13 mouse cellular contexts compared by ENCODE assay signal in the genomic region with DNA sequence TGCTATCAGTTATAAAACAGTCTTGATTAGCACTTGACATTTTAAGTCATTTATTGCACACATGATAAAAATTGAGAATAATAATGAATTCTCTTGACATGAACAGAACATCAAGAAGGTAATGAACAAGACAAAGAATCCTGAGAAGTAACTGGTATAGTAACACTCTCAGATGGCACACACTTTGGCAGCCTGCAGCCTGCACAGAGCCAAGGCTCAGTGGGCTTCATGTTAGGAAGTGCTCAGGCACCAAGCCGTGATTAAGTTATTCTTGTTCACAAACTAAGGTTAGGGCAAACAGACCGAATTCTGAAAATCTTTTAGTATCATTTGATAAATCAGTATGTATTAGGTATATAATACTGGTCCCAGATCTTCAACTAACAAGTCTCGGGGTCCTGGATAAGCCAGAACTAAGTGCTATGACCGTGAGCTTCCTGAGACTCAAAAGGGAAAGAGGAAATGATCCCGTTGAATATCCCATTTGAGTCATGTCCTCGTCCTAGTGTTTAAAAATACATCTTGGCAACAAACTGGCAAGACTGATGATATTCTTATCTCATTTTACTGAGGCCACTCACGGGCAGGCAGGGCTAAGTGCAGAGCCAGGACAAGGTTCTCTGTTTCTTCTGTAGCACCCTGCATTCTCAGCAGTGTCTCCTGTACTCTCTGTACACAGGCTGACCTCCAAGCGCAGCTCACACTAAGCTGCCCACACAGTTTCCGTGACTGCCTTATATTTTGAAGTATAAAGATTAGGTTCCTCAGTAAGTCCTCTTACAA.
DNase-seq lines count a peak whose midpoint lies in the region; ATAC-seq and TF ChIP-seq lines count a peak whose summit lies in the region.
"Had no signal": no experiment of that assay in that cellular context is flagged by ENCODE, and none has a peak within 500 bp of the region (broad histone marks: within the 10 kb centered on the region; RNA-seq: fewer than 3 reads in every experiment).

No protein-coding gene starts in this region.

- H3K4me3 ChIP-seq in gastrocnemius, adult 2 months = peak overlapping the region; percentile 49
- no peak overlapping the region for H3K4me3 ChIP-seq in liver, postnatal 0 days (ENCODE audit: low read depth, low read length)
- no peak overlapping the region for H3K4me3 ChIP-seq in liver, embryonic 11.5 days (ENCODE audit: low read depth, low read length)
- no peak overlapping the region for H3K4me3 ChIP-seq in heart, embryonic 12.5 days
- H3K4me3 ChIP-seq in intestine, embryonic 16.5 days (ENCODE audit: low read length) = no peak overlapping the region
- H3K4me3 ChIP-seq in thymus, adult 2 months (ENCODE audit: control insufficient read depth, insufficient read depth, low read length) = no peak overlapping the region
- H3K4me3 ChIP-seq: forebrain, embryonic 12.5 days; hindbrain, embryonic 15.5 days had no signal

- WGBS in liver, postnatal 0 days (ENCODE audit: insufficient replicate concordance) = 67% methylated on average over 9 of the region's 9 CpGs
- 58% methylated on average over 9 of the region's 9 CpGs for WGBS in liver, embryonic 11.5 days
- 26% methylated on average over 9 of the region's 9 CpGs for WGBS in heart, embryonic 12.5 days
- WGBS in intestine, embryonic 16.5 days = 48% methylated on average over 9 of the region's 9 CpGs
- 90% methylated on average over 9 of the region's 9 CpGs for WGBS in thymus, adult 2 months

- no peaks in the 10 kb centered on the region for H3K9me3 ChIP-seq in liver, postnatal 0 days (ENCODE audit: low read length)
- no peaks in the 10 kb centered on the region for H3K9me3 ChIP-seq in liver, embryonic 11.5 days (ENCODE audit: control insufficient read depth, low read length)
- H3K9me3 ChIP-seq in heart, embryonic 12.5 days (replicated peaks) = no peaks in the 10 kb centered on the region
- no peaks in the 10 kb centered on the region for H3K9me3 ChIP-seq in intestine, embryonic 16.5 days (ENCODE audit: control insufficient read depth, low read length)
- H3K9me3 ChIP-seq: forebrain, embryonic 12.5 days; hindbrain, embryonic 15.5 days had no signal

- no peak overlapping the region for H3K4me2 ChIP-seq in liver, postnatal 0 days (ENCODE audit: low read depth, low read length)
- no peak overlapping the region for H3K4me2 ChIP-seq in liver, embryonic 11.5 days
- peak overlapping the region; percentile 37 for H3K4me2 ChIP-seq in heart, embryonic 12.5 days
- H3K4me2 ChIP-seq in intestine, embryonic 16.5 days (ENCODE audit: low read depth, low read length) = no peak overlapping the region
- H3K4me2 ChIP-seq: forebrain, embryonic 12.5 days; hindbrain, embryonic 15.5 days had no signal

- no peaks in the 10 kb centered on the region for H3K4me1 ChIP-seq in liver, postnatal 0 days (ENCODE audit: insufficient read depth)
- H3K4me1 ChIP-seq in liver, embryonic 11.5 days (replicated peaks; ENCODE audit: control insufficient read depth, insufficient read depth, low read length) = no peaks in the 10 kb centered on the region
- peaks cover 14% of the 10 kb centered on the region for H3K4me1 ChIP-seq in heart, embryonic 12.5 days (replicated peaks)
- no peaks in the 10 kb centered on the region for H3K4me1 ChIP-seq in intestine, embryonic 16.5 days (ENCODE audit: control insufficient read depth, insufficient read depth, low read length)
- H3K4me1 ChIP-seq in thymus, adult 2 months (replicated peaks; ENCODE audit: control insufficient read depth, insufficient read depth, low read length) = no peaks in the 10 kb centered on the region
- H3K4me1 ChIP-seq: forebrain, embryonic 12.5 days; hindbrain, embryonic 15.5 days had no signal

- TF ChIP-seq CTCF in gastrocnemius, adult 2 months (IDR thresholded peaks at IDR 0.05) = no peak
- TF ChIP-seq CTCF in liver, postnatal 0 days (IDR thresholded peaks at IDR 0.05; ENCODE audit: low read depth) = no peak
- no peak for TF ChIP-seq CTCF in thymus, adult 2 months (IDR thresholded peaks at IDR 0.05; ENCODE audit: borderline replicate concordance, control insufficient read depth, extremely low read depth, insufficient read depth, low read length, poor library complexity)

- DNase-seq in gastrocnemius, adult 2 months = peak; percentile 69
- DNase-seq in gastrocnemius, postnatal 10 days = no peak
- DNase-seq in liver, postnatal 0 days = no peak
- no peak for DNase-seq in liver, embryonic 11.5 days (ENCODE audit: low spot score)
- DNase-seq in thymus, adult 2 months = no peak
- DNase-seq: embryo, embryonic 11 days; layer of hippocampus, adult 9-11 months; thymus, postnatal 25 days had no signal

- H3K27ac ChIP-seq in gastrocnemius, adult 2 months = peak overlapping the region; percentile 88
- H3K27ac ChIP-seq in liver, postnatal 0 days (ENCODE audit: low read depth) = no peak overlapping the region
- H3K27ac ChIP-seq in liver, embryonic 11.5 days (ENCODE audit: low read depth, low read length) = no peak overlapping the region
- peak overlapping the region; percentile 41; the same call in 1 of the 2 replicates for H3K27ac ChIP-seq in heart, embryonic 12.5 days (ENCODE audit: poor library complexity, severe bottlenecking)
- H3K27ac ChIP-seq in intestine, embryonic 16.5 days (ENCODE audit: low read length) = no peak overlapping the region
- H3K27ac ChIP-seq in thymus, adult 2 months (ENCODE audit: control insufficient read depth, insufficient read depth, low read length) = no peak overlapping the region
- H3K27ac ChIP-seq: forebrain, embryonic 12.5 days; hindbrain, embryonic 15.5 days; liver, embryonic 14.5 days had no signal

- no peak overlapping the region for H3K9ac ChIP-seq in liver, postnatal 0 days (replicated peaks)
- no peak overlapping the region for H3K9ac ChIP-seq in liver, embryonic 11.5 days (ENCODE audit: low read depth, low read length)
- no peak overlapping the region for H3K9ac ChIP-seq in heart, embryonic 12.5 days
- no peak overlapping the region for H3K9ac ChIP-seq in intestine, embryonic 16.5 days (ENCODE audit: low read depth, low read length)
- H3K9ac ChIP-seq: forebrain, embryonic 12.5 days; hindbrain, embryonic 15.5 days; liver, embryonic 14.5 days had no signal

- intact Hi-C loops in gastrocnemius, adult 2 months (cut with DNase I) = loop anchor here (5.0 kb wide), 1 partner anchor 71 kb away; no protein-coding TSS in a partner anchor

- 0 out of 2 replicates have a peak, but pooled peaks have one; percentile 23 for ATAC-seq in liver, postnatal 0 days
- no peak for ATAC-seq in liver, embryonic 11.5 days (replicated peaks; ENCODE audit: low FRiP score)
- ATAC-seq in heart, embryonic 12.5 days (ENCODE audit: insufficient number of reproducible peaks, low FRiP score) = peak; percentile 66; the same call in 1 of the 2 replicates
- 0 out of 2 replicates have a peak, but pooled peaks have one; percentile 62 for ATAC-seq in intestine, embryonic 16.5 days

- H3K27me3 ChIP-seq in liver, postnatal 0 days (ENCODE audit: insufficient read depth, low read length) = no peaks in the 10 kb centered on the region
- H3K27me3 ChIP-seq in liver, embryonic 11.5 days (replicated peaks; ENCODE audit: control insufficient read depth, insufficient read depth, low read length) = no peaks in the 10 kb centered on the region
- no peaks in the 10 kb centered on the region for H3K27me3 ChIP-seq in heart, embryonic 12.5 days (replicated peaks)
- no peaks in the 10 kb centered on the region for H3K27me3 ChIP-seq in intestine, embryonic 16.5 days (replicated peaks; ENCODE audit: control insufficient read depth, insufficient read depth, low read length)
- no peaks in the 10 kb centered on the region for H3K27me3 ChIP-seq in thymus, adult 2 months (ENCODE audit: control insufficient read depth, insufficient read depth, low read length)
- H3K27me3 ChIP-seq: forebrain, embryonic 12.5 days; hindbrain, embryonic 15.5 days had no signal

- no peak for TF ChIP-seq POLR2A in thymus, adult 2 months (IDR thresholded peaks at IDR 0.05; ENCODE audit: control insufficient read depth, extremely low read depth, insufficient read depth, low read length, poor library complexity)

- peak; percentile 13; the same call in 1 of the 2 replicates for TF ChIP-seq EP300 in liver, postnatal 0 days (IDR thresholded peaks at IDR 0.05; ENCODE audit: low read depth)

- peaks cover 7% of the 10 kb centered on the region for H3K36me3 ChIP-seq in liver, postnatal 0 days (replicated peaks; ENCODE audit: insufficient read depth, low read length)
- no peaks in the 10 kb centered on the region for H3K36me3 ChIP-seq in liver, embryonic 11.5 days (ENCODE audit: control insufficient read depth, insufficient read depth, low read length)
- 0 out of 2 replicates have a peak, but pooled peaks cover 8% of the 10 kb centered on the region for H3K36me3 ChIP-seq in heart, embryonic 12.5 days
- H3K36me3 ChIP-seq in intestine, embryonic 16.5 days (ENCODE audit: control insufficient read depth, insufficient read depth, low read length) = no peaks in the 10 kb centered on the region
- no peaks in the 10 kb centered on the region for H3K36me3 ChIP-seq in thymus, adult 2 months (ENCODE audit: control insufficient read depth, insufficient read depth, low read length)
- H3K36me3 ChIP-seq: forebrain, embryonic 12.5 days; hindbrain, embryonic 15.5 days had no signal

Comparison
In these comparisons a context has a peak if more than half of its experiments do, and no peak if none do; other contexts are left out.
1. H3K27ac ChIP-seq: peak in gastrocnemius, adult 2 months (single experiment) and heart, embryonic 12.5 days (single experiment); none in liver, postnatal 0 days (single experiment), liver, embryonic 11.5 days (single experiment), intestine, embryonic 16.5 days (single experiment) and thymus, adult 2 months (single experiment).